Mouse (Mus musculus) lung, postnatal 14 days (tissue): ENCODE data around the gene Rngtt.
A peak's percentile ranks its signal among the peaks of the same experiment; 100 is the strongest.
"Not testable (repeated sequence)": the region's sequence is repeated elsewhere in the genome, so short reads cannot be mapped to it uniquely, and the experiment has no call there.

Experiments
- DNase-seq: peaks from one replicate; pipeline ENCODE4 v3.0.0; 2021

The Rngtt gene

GRCm38 (mm10) chr4:33450356-33450755 lies 140.2 kb downstream of the Rngtt start:
- DNase-seq: not testable (repeated sequence)

GRCm38 (mm10) chr4:33459851-33460250 lies 149.7 kb downstream of the Rngtt start:
- no peak for DNase-seq

GRCm38 (mm10) chr4:33464432-33464831 lies 154.3 kb downstream of the Rngtt start:
- DNase-seq: no peak

GRCm38 (mm10) chr4:33465871-33466270 lies 155.8 kb downstream of the Rngtt start:
- DNase-seq: peak; percentile 22

GRCm38 (mm10) chr4:33466970-33467399 lies 156.9 kb downstream of the Rngtt start:
- no peak for DNase-seq

GRCm38 (mm10) chr4:33467627-33468026 lies 157.5 kb downstream of the Rngtt start:
- no peak for DNase-seq

GRCm38 (mm10) chr4:33468151-33468550 lies 158.0 kb downstream of the Rngtt start:
- no peak for DNase-seq

- DNase-seq: no peak
Measured at GRCm38 (mm10) chr4:33470671-33471302, 160.7 kb downstream of the Rngtt start.

GRCm38 (mm10) chr4:33478011-33478785 lies 168.1 kb downstream of the Rngtt start:
- no peak for DNase-seq

GRCm38 (mm10) chr4:33481721-33482120 lies 171.6 kb downstream of the Rngtt start:
- no peak for DNase-seq

- DNase-seq: no peak
Measured at GRCm38 (mm10) chr4:33486050-33486449, 175.9 kb downstream of the Rngtt start.

- DNase-seq: no peak
Measured at GRCm38 (mm10) chr4:33491108-33491507, 181.0 kb downstream of the Rngtt start.

- DNase-seq: no peak
Measured at GRCm38 (mm10) chr4:33494377-33494776, 184.3 kb downstream of the Rngtt start.

- DNase-seq: no peak
Measured at GRCm38 (mm10) chr4:33496985-33497384, 186.9 kb downstream of the Rngtt start.

GRCm38 (mm10) chr4:33497657-33498056 lies 187.5 kb downstream of the Rngtt start:
- DNase-seq: no peak

- no peak for DNase-seq
Measured at GRCm38 (mm10) chr4:33498160-33498874, 188.2 kb downstream of the Rngtt start.

- no peak for DNase-seq
Measured at GRCm38 (mm10) chr4:33506638-33507037, 196.5 kb downstream of the Rngtt start.

GRCm38 (mm10) chr4:33510544-33510943 lies 200.4 kb downstream of the Rngtt start:
- no peak for DNase-seq

GRCm38 (mm10) chr4:33513421-33513820 lies 203.3 kb downstream of the Rngtt start:
- no peak for DNase-seq

- no peak for DNase-seq
Measured at GRCm38 (mm10) chr4:33514108-33515000, 204.2 kb downstream of the Rngtt start.

GRCm38 (mm10) chr4:33520196-33520595 lies 210.1 kb downstream of the Rngtt start:
- no peak for DNase-seq

- peak; percentile 24 for DNase-seq
Measured at GRCm38 (mm10) chr4:33520938-33521337, 210.8 kb downstream of the Rngtt start.

- no peak for DNase-seq
Measured at GRCm38 (mm10) chr4:33523774-33524173, 213.7 kb downstream of the Rngtt start.
